Mouse (Mus musculus): ENCODE data around the gene Maml1. TPM values are rescaled to one million over a fixed set of nuclear protein-coding genes. Genes with fewer than 3 reads are reported as not detected.

Maml1 gene
- polyA plus RNA-seq, 1 experiment from 2014 or later, result 3.2 TPM

GRCm38 (mm10) chr11:50211322-50212059, 80.6 kb downstream of the Maml1 start:
- WGBS, result 94% methylated on average over 3 of the region's 3 CpGs

DNA sequence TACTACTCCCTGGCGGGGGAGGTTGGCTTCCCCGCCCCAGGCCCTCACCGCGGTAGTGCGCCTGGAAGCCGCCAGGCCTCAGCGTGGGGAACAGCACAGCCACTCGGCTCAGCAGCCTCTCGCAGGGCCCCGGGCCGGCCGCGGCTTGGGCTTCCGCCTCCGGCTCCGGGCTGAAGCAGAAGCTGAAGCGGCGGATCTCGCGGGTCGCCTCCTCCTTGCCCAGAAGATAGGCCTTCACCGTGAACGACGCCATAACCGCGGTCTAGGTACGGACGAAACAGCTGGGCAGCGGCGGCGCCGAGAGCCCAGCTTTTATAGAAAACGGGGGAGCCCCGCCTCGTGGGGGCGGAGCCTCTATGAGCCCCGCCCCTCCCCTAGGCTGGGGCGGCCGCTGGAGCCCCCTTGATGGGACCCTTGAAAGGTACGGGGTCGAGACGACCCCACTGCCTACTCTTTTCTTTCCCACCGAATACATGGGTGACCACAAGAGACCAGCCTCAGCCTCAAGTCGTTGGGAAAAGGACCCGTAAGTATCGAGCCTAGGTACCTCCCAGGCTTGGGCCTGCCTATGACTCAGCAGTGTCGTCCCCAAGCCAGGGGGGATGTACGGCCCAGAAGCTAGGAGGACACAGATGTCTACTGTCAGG, 81.5 kb downstream of the Maml1 start, which contains the start of the genes Sqstm1 and Mgat4b:
Gene Sqstm1 (minus strand): TSS at position 323 of the 647 bp plus-strand sequence.
Gene Mgat4b (plus strand): TSS at position 386 of the 647 bp plus-strand sequence.
- Histone ChIP-seq H3K36me3 (peaks cover 25% of the 10 kb centered on the region), H3K4me1 (replicated peaks) (peaks cover 39% of the 10 kb centered on the region), H3K9ac (peak within 1 kb of the TSS; percentile 98), H3K27me3 (no peaks in the 10 kb centered on the region), H3K27ac (peak within 1 kb of the TSS; percentile 99), H3K9me3 (no peaks in the 10 kb centered on the region), H3K4me2 (peak within 1 kb of the TSS; percentile 61), H3K4me3 (peak within 1 kb of the TSS; percentile 95)
- under 1% methylated on average over 48 of the region's 48 CpGs for WGBS
- ATAC-seq (ENCODE audit: low FRiP score), result peak; percentile 85

More at GRCm38 (mm10) chr11:50211322-50212059, 80.6 kb downstream of the Maml1 start:
- peak overlapping the region; percentile 98 for H3K9ac ChIP-seq
- peaks cover 48% of the 10 kb centered on the region for H3K4me1 ChIP-seq (replicated peaks)
- ATAC-seq (ENCODE audit: low FRiP score), result no peak
- H3K9me3 ChIP-seq, result no peaks in the 10 kb centered on the region
- peak overlapping the region; percentile 99 for H3K27ac ChIP-seq
- H3K4me2 ChIP-seq, result peak overlapping the region; percentile 61
- peaks cover 16% of the 10 kb centered on the region for H3K36me3 ChIP-seq
- no peaks in the 10 kb centered on the region for H3K27me3 ChIP-seq
- peak overlapping the region; percentile 95 for H3K4me3 ChIP-seq

- peaks cover 30% of the 10 kb centered on the region for H3K36me3 ChIP-seq
- WGBS, result under 1% methylated on average over 24 of the region's 24 CpGs
These were observed 82.0 kb downstream of the Maml1 start for GRCm38 (mm10) chr11:50210101-50210504.

DNA sequence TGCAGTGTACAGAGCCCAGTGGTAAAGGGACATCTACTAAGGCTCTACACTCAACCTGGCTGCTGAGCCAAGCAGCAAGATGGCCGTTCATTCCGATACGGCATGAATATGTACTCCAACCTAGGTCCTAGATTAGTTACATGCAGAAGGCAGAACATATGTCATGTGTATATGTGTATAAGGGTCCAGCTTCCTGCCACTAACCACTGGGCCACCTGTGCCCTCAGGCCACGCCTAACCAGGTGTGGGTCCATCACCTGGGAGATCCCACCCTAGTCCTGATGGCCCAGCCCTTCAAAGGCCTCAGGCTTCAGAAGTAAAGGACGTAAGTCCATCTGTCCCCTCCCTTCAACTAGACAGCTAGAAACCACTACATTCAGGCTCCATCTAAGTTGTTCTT, 84.1 kb downstream of the Maml1 start:
- H3K4me3 ChIP-seq, result no peak overlapping the region
- H3K9ac ChIP-seq, result no peak overlapping the region
- peaks cover 49% of the 10 kb centered on the region for H3K36me3 ChIP-seq
- no peaks in the 10 kb centered on the region for H3K9me3 ChIP-seq
- no peak for ATAC-seq (ENCODE audit: low FRiP score)
- peaks cover 30% of the 10 kb centered on the region for H3K4me1 ChIP-seq (replicated peaks)
- no peak overlapping the region for H3K27ac ChIP-seq
- no peak overlapping the region for H3K4me2 ChIP-seq
- no peaks in the 10 kb centered on the region for H3K27me3 ChIP-seq
- WGBS, result 97% methylated on average over 5 of the region's 5 CpGs

More at GRCm38 (mm10) chr11:50210101-50210504, 82.0 kb downstream of the Maml1 start:
- Histone ChIP-seq H3K27me3 (no peaks in the 10 kb centered on the region), H3K9ac (peak overlapping the region; percentile 98), H3K4me3 (peak overlapping the region; percentile 95), H3K4me2 (peak overlapping the region; percentile 61), H3K4me1 (replicated peaks) (peaks cover 34% of the 10 kb centered on the region), H3K27ac (peak overlapping the region; percentile 99), H3K9me3 (no peaks in the 10 kb centered on the region)
- peak; percentile 94 for ATAC-seq (ENCODE audit: low FRiP score)

DNA sequence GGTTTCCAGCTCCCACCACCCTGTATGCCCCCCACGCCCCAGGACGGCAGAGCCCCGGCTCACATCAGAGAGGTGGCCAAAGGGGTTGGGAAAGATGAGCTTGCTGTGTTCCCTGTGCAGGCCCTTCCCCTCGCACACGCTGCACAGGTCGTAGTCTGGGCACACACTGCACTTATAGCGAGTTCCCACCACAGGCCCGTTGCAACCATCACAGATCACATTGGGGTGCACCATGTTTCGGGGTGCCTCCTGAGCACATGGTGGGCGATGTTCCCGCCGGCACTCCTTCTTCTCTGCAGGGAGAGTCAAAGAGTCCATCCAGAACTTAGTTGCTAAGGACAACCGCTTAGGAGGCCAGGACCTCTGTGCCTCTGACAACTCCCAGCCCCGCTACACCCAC, 84.8 kb downstream of the Maml1 start:
- Histone ChIP-seq H3K27me3 (no peaks in the 10 kb centered on the region), H3K4me3 (no peak overlapping the region), H3K36me3 (peaks cover 56% of the 10 kb centered on the region), H3K4me1 (replicated peaks) (peaks cover 27% of the 10 kb centered on the region), H3K4me2 (no peak overlapping the region), H3K9me3 (no peaks in the 10 kb centered on the region), H3K9ac (no peak overlapping the region), H3K27ac (no peak overlapping the region)
- WGBS, result 98% methylated on average over 14 of the region's 14 CpGs
- ATAC-seq (ENCODE audit: low FRiP score), result no peak

- ATAC-seq (ENCODE audit: low FRiP score), result no peak
- peaks cover 20% of the 10 kb centered on the region for H3K4me1 ChIP-seq (replicated peaks)
- no peak overlapping the region for H3K4me3 ChIP-seq
- no peak overlapping the region for H3K4me2 ChIP-seq
- no peak overlapping the region for H3K9ac ChIP-seq
- no peak overlapping the region for H3K27ac ChIP-seq
- H3K9me3 ChIP-seq, result no peaks in the 10 kb centered on the region
- no peaks in the 10 kb centered on the region for H3K27me3 ChIP-seq
- H3K36me3 ChIP-seq, result peaks cover 69% of the 10 kb centered on the region
- WGBS, result 95% methylated on average over 2 of the region's 2 CpGs
These were observed 86.1 kb downstream of the Maml1 start for GRCm38 (mm10) chr11:50206037-50206436.

Small RNA genes within 50 kb of the gene (microRNA-seq; reads per million reads assigned to microRNA genes)
- 1.4 reads per million for gene Mir6919

Other genes with a start within 250 kb of the Maml1 start
- gene Tbc1d9b, start 160.9 kb downstream of the Maml1 start, polyA plus RNA-seq (2015; fragmentation: Nextera tagmentation; extraction: Ambion mirVana), result 37.5 and 40.7 TPM in 2 replicates
- 30.2 and 30.6 TPM in 2 replicates for gene Mrnip, start 117.9 kb downstream of the Maml1 start, polyA plus RNA-seq (2015; fragmentation: Nextera tagmentation; extraction: Ambion mirVana)
- gene Sqstm1, start 81.5 kb downstream of the Maml1 start, polyA plus RNA-seq (2015; fragmentation: Nextera tagmentation; extraction: Ambion mirVana), result 318 and 320 TPM in 2 replicates
- 30.4 and 36.6 TPM in 2 replicates for gene Mgat4b, start 81.4 kb downstream of the Maml1 start, polyA plus RNA-seq (2015; fragmentation: Nextera tagmentation; extraction: Ambion mirVana)
- 1.4 and 2.3 TPM in 2 replicates for gene Ltc4s, start 53.7 kb downstream of the Maml1 start, polyA plus RNA-seq (2015; fragmentation: Nextera tagmentation; extraction: Ambion mirVana)
- gene Canx, start 33.4 kb upstream of the Maml1 start, polyA plus RNA-seq (2015; fragmentation: Nextera tagmentation; extraction: Ambion mirVana), result 265 and 269 TPM in 2 replicates
- gene Cby3, start 62.2 kb upstream of the Maml1 start, polyA plus RNA-seq (2015; fragmentation: Nextera tagmentation; extraction: Ambion mirVana), result 0.75 and 1.4 TPM in 2 replicates
- 534 and 549 TPM in 2 replicates for gene Hnrnph1, start 84.7 kb upstream of the Maml1 start, polyA plus RNA-seq (2015; fragmentation: Nextera tagmentation; extraction: Ambion mirVana)
- 22.7 and 27.5 TPM in 2 replicates for gene Rufy1, start 138.8 kb upstream of the Maml1 start, polyA plus RNA-seq (2015; fragmentation: Nextera tagmentation; extraction: Ambion mirVana)